Mouse (Mus musculus): ENCODE measurements around the gene Hdac5. TPM values are rescaled to one million over a fixed set of nuclear protein-coding genes. Genes with fewer than 3 reads are reported as not detected.

The Hdac5 gene
- polyA plus RNA-seq, 1 experiment from 2014 or later: 90.3 TPM

GRCm38 (mm10) chr11:102219247-102219993 lies 10.5 kb downstream of the Hdac5 start:
- Histone ChIP-seq H3K4me3 (no peak overlapping the region), H3K4me1 (peaks cover 70% of the 10 kb centered on the region), H3K9me3 (no peaks in the 10 kb centered on the region), H3K9ac (0 out of 2 replicates have a peak overlapping the region, but pooled peaks have one; percentile 10), H3K4me2 (peak overlapping the region; percentile 39), H3K27ac (peak overlapping the region; percentile 75), H3K27me3 (replicated peaks) (no peaks in the 10 kb centered on the region), H3K36me3 (replicated peaks) (peaks cover 3% of the 10 kb centered on the region; the same call in 1 of the 2 replicates)
- ATAC-seq (replicated peaks): no peak
- 73% methylated on average over 14 of the region's 14 CpGs for WGBS

- no peaks in the 10 kb centered on the region for H3K27me3 ChIP-seq (replicated peaks)
- H3K27ac ChIP-seq: peak overlapping the region; percentile 75
- no peaks in the 10 kb centered on the region for H3K9me3 ChIP-seq
- peaks cover 70% of the 10 kb centered on the region for H3K4me1 ChIP-seq
- peak overlapping the region; percentile 10; the same call in 1 of the 2 replicates for H3K9ac ChIP-seq
- peak overlapping the region; percentile 39 for H3K4me2 ChIP-seq
- H3K4me3 ChIP-seq: peak overlapping the region; percentile 10
- peak; percentile 71 for ATAC-seq (replicated peaks)
- peaks cover 3% of the 10 kb centered on the region; the same call in 1 of the 2 replicates for H3K36me3 ChIP-seq (replicated peaks)
- under 1% methylated on average over 10 of the region's 10 CpGs for WGBS
Observed at GRCm38 (mm10) chr11:102218783-102219182, 11.2 kb downstream of the Hdac5 start.

- peak overlapping the region; percentile 75 for H3K27ac ChIP-seq
- peaks cover 3% of the 10 kb centered on the region; the same call in 1 of the 2 replicates for H3K36me3 ChIP-seq (replicated peaks)
- H3K9ac ChIP-seq: no peak overlapping the region; the same call in 1 of the 2 replicates
- peak overlapping the region; percentile 10 for H3K4me3 ChIP-seq
- no peak for ATAC-seq (replicated peaks)
- H3K4me1 ChIP-seq: peaks cover 67% of the 10 kb centered on the region
- H3K27me3 ChIP-seq (replicated peaks): no peaks in the 10 kb centered on the region
- no peaks in the 10 kb centered on the region for H3K9me3 ChIP-seq
- 80% methylated on average over 7 of the region's 7 CpGs for WGBS
- H3K4me2 ChIP-seq: peak overlapping the region; percentile 39
Observed at GRCm38 (mm10) chr11:102217876-102218430, 12.0 kb downstream of the Hdac5 start.

GRCm38 (mm10) chr11:102217396-102217795 lies 12.6 kb downstream of the Hdac5 start:
- WGBS: 81% methylated on average over 6 of the region's 6 CpGs
- no peak overlapping the region for H3K4me3 ChIP-seq
- H3K27ac ChIP-seq: no peak overlapping the region
- H3K4me1 ChIP-seq: peaks cover 68% of the 10 kb centered on the region
- no peaks in the 10 kb centered on the region for H3K27me3 ChIP-seq (replicated peaks)
- no peak overlapping the region for H3K9ac ChIP-seq
- H3K36me3 ChIP-seq (replicated peaks): peaks cover 3% of the 10 kb centered on the region; the same call in 1 of the 2 replicates
- no peaks in the 10 kb centered on the region for H3K9me3 ChIP-seq
- ATAC-seq (replicated peaks): no peak
- no peak overlapping the region for H3K4me2 ChIP-seq

GRCm38 (mm10) chr11:102216886-102217240 lies 13.1 kb downstream of the Hdac5 start:
- Histone ChIP-seq H3K4me3 (no peak overlapping the region), H3K27me3 (replicated peaks) (no peaks in the 10 kb centered on the region), H3K4me1 (peaks cover 70% of the 10 kb centered on the region), H3K4me2 (no peak overlapping the region), H3K9me3 (no peaks in the 10 kb centered on the region), H3K36me3 (replicated peaks) (peaks cover 2% of the 10 kb centered on the region; the same call in 1 of the 2 replicates), H3K9ac (no peak overlapping the region), H3K27ac (no peak overlapping the region)
- no peak for ATAC-seq (replicated peaks)
- WGBS: 55% methylated on average over 5 of the region's 5 CpGs

GRCm38 (mm10) chr11:102216056-102216885 lies 13.7 kb downstream of the Hdac5 start:
- no peak overlapping the region for H3K4me2 ChIP-seq
- no peak overlapping the region for H3K27ac ChIP-seq
- 52% methylated on average over 12 of the region's 12 CpGs for WGBS
- no peak overlapping the region for H3K4me3 ChIP-seq
- H3K27me3 ChIP-seq (replicated peaks): no peaks in the 10 kb centered on the region
- ATAC-seq (replicated peaks): no peak
- no peaks in the 10 kb centered on the region for H3K36me3 ChIP-seq (replicated peaks)
- peaks cover 71% of the 10 kb centered on the region for H3K4me1 ChIP-seq
- H3K9me3 ChIP-seq: no peaks in the 10 kb centered on the region
- H3K9ac ChIP-seq: no peak overlapping the region

GRCm38 (mm10) chr11:102215511-102215910 lies 14.5 kb downstream of the Hdac5 start:
- Histone ChIP-seq H3K36me3 (replicated peaks) (no peaks in the 10 kb centered on the region), H3K4me1 (peaks cover 71% of the 10 kb centered on the region), H3K9ac (no peak overlapping the region), H3K9me3 (no peaks in the 10 kb centered on the region), H3K4me3 (no peak overlapping the region), H3K4me2 (no peak overlapping the region), H3K27me3 (replicated peaks) (no peaks in the 10 kb centered on the region), H3K27ac (no peak overlapping the region)
- ATAC-seq (replicated peaks): no peak
- 79% methylated on average over 11 of the region's 11 CpGs for WGBS

- Histone ChIP-seq H3K36me3 (replicated peaks) (no peaks in the 10 kb centered on the region), H3K4me1 (peaks cover 76% of the 10 kb centered on the region), H3K9me3 (no peaks in the 10 kb centered on the region), H3K27me3 (replicated peaks) (no peaks in the 10 kb centered on the region), H3K4me2 (no peak overlapping the region), H3K4me3 (no peak overlapping the region), H3K9ac (no peak overlapping the region), H3K27ac (no peak overlapping the region)
- WGBS: 59% methylated on average over 10 of the region's 10 CpGs
- ATAC-seq (replicated peaks): no peak
Observed at GRCm38 (mm10) chr11:102214430-102215156, 15.4 kb downstream of the Hdac5 start.

- Histone ChIP-seq H3K27ac (no peak overlapping the region), H3K27me3 (replicated peaks) (no peaks in the 10 kb centered on the region), H3K9me3 (no peaks in the 10 kb centered on the region), H3K4me3 (no peak overlapping the region), H3K36me3 (replicated peaks) (no peaks in the 10 kb centered on the region), H3K9ac (no peak overlapping the region), H3K4me1 (peaks cover 73% of the 10 kb centered on the region), H3K4me2 (no peak overlapping the region)
- no peak for ATAC-seq (replicated peaks)
- 67% methylated on average over 18 of the region's 18 CpGs for WGBS
Observed at GRCm38 (mm10) chr11:102211936-102212341, 18.0 kb downstream of the Hdac5 start.

GRCm38 (mm10) chr11:102211011-102211410 lies 19.0 kb downstream of the Hdac5 start:
- Histone ChIP-seq H3K4me1 (peaks cover 65% of the 10 kb centered on the region), H3K9ac (no peak overlapping the region), H3K27me3 (replicated peaks) (no peaks in the 10 kb centered on the region), H3K36me3 (replicated peaks) (peaks cover under 1% of the 10 kb centered on the region; the same call in 1 of the 2 replicates), H3K27ac (no peak overlapping the region), H3K9me3 (no peaks in the 10 kb centered on the region), H3K4me3 (no peak overlapping the region), H3K4me2 (no peak overlapping the region)
- 73% methylated on average over 5 of the region's 5 CpGs for WGBS
- no peak for ATAC-seq (replicated peaks)

GRCm38 (mm10) chr11:102210185-102210584 lies 19.8 kb downstream of the Hdac5 start:
- Histone ChIP-seq H3K4me1 (peaks cover 56% of the 10 kb centered on the region), H3K9ac (no peak overlapping the region)

More at GRCm38 (mm10) chr11:102210185-102210584, 19.8 kb downstream of the Hdac5 start:
- ATAC-seq (replicated peaks): no peak
- 63% methylated on average over 3 of the region's 3 CpGs for WGBS
- H3K27me3 ChIP-seq (replicated peaks): no peaks in the 10 kb centered on the region
- no peak overlapping the region for H3K27ac ChIP-seq
- peaks cover 6% of the 10 kb centered on the region; the same call in 1 of the 2 replicates for H3K36me3 ChIP-seq (replicated peaks)
- no peak overlapping the region for H3K4me3 ChIP-seq
- H3K4me2 ChIP-seq: no peak overlapping the region
- H3K9me3 ChIP-seq: no peaks in the 10 kb centered on the region
